Mouse (Mus musculus) midbrain, embryonic 16.5 days (tissue): ENCODE results near the gene Slc16a12. TPM values are rescaled to one million over a fixed set of nuclear protein-coding genes. Genes with fewer than 3 reads are reported as not detected.

ENCODE experiments used
- ATAC-seq: fragments of 200-750 bp; cut with Nextera tagmentation; 2 replicates; pipeline ENCODE4 v1.8.0; 2017; ENCODE audit warnings: moderate TSS enrichment
- H3K27ac ChIP-seq: fragments of 300-500 bp; sonication (generic); 2 replicates; pipeline ENCODE4 v1.5.1; 2014; ENCODE audit warnings: mild to moderate bottlenecking, low read length, mixed read lengths
- H3K27me3 ChIP-seq: fragments of 300-500 bp; sonication (generic); 2 replicates; pipeline ENCODE4 v1.6.1; 2014; ENCODE audit warnings: low read depth, low read length, mixed read lengths; ENCODE audit not compliant: control insufficient read depth, insufficient read depth
- H3K36me3 ChIP-seq: fragments of 300-500 bp; sonication (generic); 2 replicates; pipeline ENCODE4 v1.6.1; 2014; ENCODE audit warnings: mild to moderate bottlenecking, low read length, moderate library complexity, mixed read lengths; ENCODE audit not compliant: control insufficient read depth, insufficient read depth
- H3K4me1 ChIP-seq: fragments of 300-500 bp; sonication (generic); 2 replicates; pipeline ENCODE4 v1.6.1; 2014; ENCODE audit warnings: mild to moderate bottlenecking, low read length, mixed read lengths; ENCODE audit not compliant: control insufficient read depth, insufficient read depth
- H3K4me2 ChIP-seq: fragments of 300-500 bp; sonication (generic); 2 replicates; pipeline ENCODE4 v1.6.1; 2014; ENCODE audit warnings: mild to moderate bottlenecking, low read length, mixed read lengths
- H3K4me3 ChIP-seq: fragments of 300-500 bp; sonication (generic); 2 replicates; pipeline ENCODE4 v1.5.1; 2014; ENCODE audit warnings: low read depth, mild to moderate bottlenecking, low read length, moderate library complexity, mixed read lengths
- H3K9ac ChIP-seq: fragments of 300-500 bp; sonication (generic); 2 replicates; pipeline ENCODE4 v1.6.1; 2014; ENCODE audit warnings: low read depth, low read length, mixed read lengths
- H3K9me3 ChIP-seq: fragments of 300-500 bp; sonication (generic); replicated peaks from 2 replicates; pipeline ENCODE4 v1.6.1; 2014; ENCODE audit warnings: mild to moderate bottlenecking, low read length, mixed read lengths; ENCODE audit not compliant: control insufficient read depth, poor library complexity, severe bottlenecking
- WGBS: fragments of 180-500 bp; shearing (Covaris S2); extraction: QIAGEN DNeasy Blood & Tissue Kit; methylation state at CpG from one replicate; pipeline ENCODE4 v1.1.7; 2014; 5-methylcytosine and 5-hydroxymethylcytosine counted together
- polyA plus RNA-seq: library from polyadenylated mRNA; unstranded; fragments of >200 nt; fragmentation: Nextera tagmentation; extraction: Ambion mirVana; gene quantifications from 2 replicates; pipeline ENCODE4 v1.2.1, GENCODE M21; 2015

Gene Slc16a12
- 2.8 and 3.0 TPM in 2 replicates for polyA plus RNA-seq

GRCm38 (mm10) chr19:34746688-34747504, at the start of gene Slc16a12:
Slc16a12 (minus strand) TSS chr19:34747289.
- peak; percentile 85 for ATAC-seq
- WGBS = 1% methylated on average over 58 of the region's 61 CpGs
- Histone ChIP-seq H3K4me3 (peak within 1 kb of the TSS; percentile 67), H3K27me3 (no peaks in the 10 kb centered on the region), H3K9me3 (no peaks in the 10 kb centered on the region), H3K4me1 (peaks cover 8% of the 10 kb centered on the region; the same call in 1 of the 2 replicates), H3K9ac (peak within 1 kb of the TSS; percentile 68), H3K36me3 (no peaks in the 10 kb centered on the region), H3K27ac (no peak within 1 kb of the TSS), H3K4me2 (peak within 1 kb of the TSS; percentile 99)

GRCm38 (mm10) chr19:34796396-34796795, 49.3 kb upstream of the Slc16a12 start:
- Histone ChIP-seq H3K4me2 (no peak overlapping the region), H3K9ac (no peak overlapping the region), H3K27me3 (no peaks in the 10 kb centered on the region), H3K27ac (no peak overlapping the region), H3K9me3 (no peaks in the 10 kb centered on the region), H3K4me1 (no peaks in the 10 kb centered on the region), H3K36me3 (no peaks in the 10 kb centered on the region), H3K4me3 (no peak overlapping the region)
- WGBS = 84% methylated on average over 4 of the region's 4 CpGs
- no peak for ATAC-seq

GRCm38 (mm10) chr19:34782491-34782890, 35.4 kb upstream of the Slc16a12 start:
- Histone ChIP-seq H3K4me1 (no peaks in the 10 kb centered on the region), H3K9me3 (no peaks in the 10 kb centered on the region), H3K36me3 (no peaks in the 10 kb centered on the region), H3K27ac (no peak overlapping the region), H3K27me3 (no peaks in the 10 kb centered on the region), H3K4me2 (no peak overlapping the region), H3K9ac (no peak overlapping the region), H3K4me3 (no peak overlapping the region)
- WGBS = 91% methylated on average over 2 of the region's 2 CpGs
- ATAC-seq = no peak

DNA sequence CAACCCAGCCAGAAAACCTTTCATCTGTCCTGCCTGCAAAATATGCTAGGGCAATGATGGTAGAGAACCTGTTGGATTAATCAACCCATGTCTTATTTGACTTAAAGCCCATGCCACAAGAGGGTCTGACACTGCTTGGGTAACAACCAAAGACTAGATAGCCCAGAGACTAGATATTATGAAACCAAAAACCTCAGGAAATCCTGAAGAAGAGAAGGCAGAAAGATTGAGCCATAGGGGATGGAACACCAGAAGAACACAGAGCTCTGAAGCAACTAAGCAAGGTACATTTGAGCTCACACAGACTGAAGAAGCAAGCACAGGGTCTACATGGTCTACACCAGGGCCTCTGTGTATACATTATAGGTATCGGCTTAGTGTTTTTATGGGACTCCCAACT, 31.9 kb upstream of the Slc16a12 start:
- 96% methylated on average over 1 of the region's 1 CpGs for WGBS
- no peak overlapping the region for H3K4me3 ChIP-seq
- no peaks in the 10 kb centered on the region for H3K27me3 ChIP-seq
- no peaks in the 10 kb centered on the region for H3K9me3 ChIP-seq
- H3K4me1 ChIP-seq = no peaks in the 10 kb centered on the region
- no peak overlapping the region for H3K9ac ChIP-seq
- no peak overlapping the region for H3K4me2 ChIP-seq
- no peak for ATAC-seq
- no peak overlapping the region for H3K27ac ChIP-seq
- no peaks in the 10 kb centered on the region for H3K36me3 ChIP-seq

DNA sequence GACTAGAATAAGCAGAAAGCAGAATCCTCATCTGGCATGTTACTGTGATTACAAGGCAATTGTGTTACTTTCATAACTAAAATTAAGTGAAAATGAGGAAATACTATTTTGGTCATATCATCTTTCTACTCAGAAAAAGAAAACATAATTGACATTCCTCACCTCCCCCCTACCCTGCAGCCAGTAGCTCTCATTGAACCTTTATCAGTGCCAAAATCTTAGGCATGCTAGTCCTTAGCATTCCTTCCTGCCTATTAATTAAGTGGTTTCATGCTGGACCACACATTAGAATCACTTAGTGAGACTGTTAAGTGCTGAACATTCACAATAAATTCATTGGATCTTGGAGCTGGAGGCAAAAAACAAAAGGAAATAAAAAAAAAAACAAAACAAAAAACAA, 31.0 kb upstream of the Slc16a12 start:
- H3K4me1 ChIP-seq = no peaks in the 10 kb centered on the region
- H3K36me3 ChIP-seq = no peaks in the 10 kb centered on the region
- no peak overlapping the region for H3K9ac ChIP-seq
- H3K27ac ChIP-seq = no peak overlapping the region
- no peaks in the 10 kb centered on the region for H3K9me3 ChIP-seq
- H3K27me3 ChIP-seq = no peaks in the 10 kb centered on the region
- H3K4me2 ChIP-seq = no peak overlapping the region
- H3K4me3 ChIP-seq = no peak overlapping the region
- ATAC-seq = no peak

- 27% methylated on average over 6 of the region's 6 CpGs for WGBS
- Histone ChIP-seq H3K4me2 (no peak overlapping the region), H3K36me3 (no peaks in the 10 kb centered on the region), H3K4me3 (no peak overlapping the region), H3K27me3 (no peaks in the 10 kb centered on the region), H3K9ac (no peak overlapping the region), H3K9me3 (no peaks in the 10 kb centered on the region), H3K27ac (no peak overlapping the region), H3K4me1 (no peaks in the 10 kb centered on the region)
- ATAC-seq = no peak
Measured at GRCm38 (mm10) chr19:34772775-34773174, 25.7 kb upstream of the Slc16a12 start.

DNA sequence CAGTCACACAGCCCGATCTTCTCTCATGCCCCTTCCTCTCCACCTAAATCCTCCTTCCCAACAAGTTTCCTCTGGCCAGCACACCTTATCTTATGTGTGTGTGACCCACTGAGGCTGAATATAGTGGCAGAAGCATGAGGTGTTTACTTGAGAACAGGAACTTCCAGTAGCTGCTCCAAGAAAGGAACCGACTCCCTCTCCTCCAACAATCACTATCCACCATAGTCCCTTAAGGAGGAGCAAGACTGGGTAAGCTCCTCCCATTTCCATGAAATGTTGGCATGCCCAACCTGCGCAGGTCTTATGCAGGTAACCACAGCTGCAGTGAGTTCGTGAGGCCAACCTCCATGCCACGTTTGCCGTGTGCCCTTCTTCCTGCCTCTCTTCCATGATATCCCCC, 23.7 kb upstream of the Slc16a12 start:
- H3K9me3 ChIP-seq = no peaks in the 10 kb centered on the region
- 86% methylated on average over 6 of the region's 6 CpGs for WGBS
- no peak overlapping the region for H3K9ac ChIP-seq
- no peaks in the 10 kb centered on the region for H3K27me3 ChIP-seq
- no peak overlapping the region for H3K4me3 ChIP-seq
- H3K4me1 ChIP-seq = no peaks in the 10 kb centered on the region
- H3K27ac ChIP-seq = no peak overlapping the region
- H3K4me2 ChIP-seq = no peak overlapping the region
- no peaks in the 10 kb centered on the region for H3K36me3 ChIP-seq
- no peak for ATAC-seq

DNA sequence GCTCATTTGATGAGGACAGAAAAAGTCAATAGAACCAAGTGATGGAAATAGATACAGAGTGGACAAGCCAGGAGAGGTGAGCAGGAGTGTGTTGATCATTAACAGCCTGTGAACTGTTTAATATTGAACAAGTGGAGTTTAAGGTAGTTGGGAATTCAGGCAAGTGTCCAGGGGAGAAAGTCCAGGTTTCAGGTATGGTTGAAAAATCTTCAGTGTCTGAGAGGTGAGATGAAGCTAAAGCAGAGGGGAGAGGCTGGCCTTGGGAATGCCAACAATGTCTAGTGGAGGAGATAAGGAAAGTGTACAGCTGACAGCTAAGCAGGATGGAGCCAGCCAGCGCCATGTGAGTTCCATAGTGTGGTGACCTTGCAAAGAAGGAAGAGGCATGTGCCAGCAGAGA, 11.7 kb upstream of the Slc16a12 start:
- no peak for ATAC-seq
- Histone ChIP-seq H3K4me2 (no peak overlapping the region), H3K9ac (no peak overlapping the region), H3K4me1 (no peaks in the 10 kb centered on the region), H3K27me3 (no peaks in the 10 kb centered on the region), H3K36me3 (no peaks in the 10 kb centered on the region), H3K27ac (no peak overlapping the region), H3K9me3 (no peaks in the 10 kb centered on the region), H3K4me3 (no peak overlapping the region)
- WGBS = 92% methylated on average over 1 of the region's 1 CpGs

GRCm38 (mm10) chr19:34756561-34757240, 9.6 kb upstream of the Slc16a12 start:
- ATAC-seq = no peak
- Histone ChIP-seq H3K9ac (no peak overlapping the region), H3K4me3 (no peak overlapping the region), H3K36me3 (no peaks in the 10 kb centered on the region), H3K27ac (no peak overlapping the region), H3K9me3 (no peaks in the 10 kb centered on the region), H3K4me2 (no peak overlapping the region), H3K4me1 (no peaks in the 10 kb centered on the region), H3K27me3 (no peaks in the 10 kb centered on the region)
- 90% methylated on average over 7 of the region's 7 CpGs for WGBS
